Mouse (Mus musculus) CH12.LX (cell line): Measurements from ENCODE around the gene Gm20683.

Experiments
- BHLHE40 ChIP-seq: IDR thresholded peaks from 2 replicates; pipeline ENCODE4 v1.6.1; 2011; ENCODE audit warnings: mild to moderate bottlenecking, low read depth, low read length, improper control_type of control experiment
- CTCF ChIP-seq, 2 experiments: IDR thresholded peaks in 1 of 2; conservative IDR thresholded peaks in 1 of 2; 2 replicates each; pipeline ENCODE4 v1.5.1; 2011 to 2012; ENCODE audit warnings: low read depth in 2 of 2, low read length in 2 of 2, improper control_type of control experiment in 1 of 2, inconsistent platforms in 1 of 2, mild to moderate bottlenecking in 1 of 2, moderate library complexity in 1 of 2
- EP300 ChIP-seq: IDR thresholded peaks from 2 replicates; pipeline ENCODE4 v1.6.1; 2011; ENCODE audit warnings: low read length, improper control_type of control experiment
- HCFC1 ChIP-seq: IDR thresholded peaks from 2 replicates; pipeline ENCODE4 v1.6.1; 2012; ENCODE audit warnings: low read depth, mild to moderate bottlenecking, inconsistent platforms, low read length, improper control_type of control experiment
- MEF2A ChIP-seq: IDR thresholded peaks from 2 replicates; pipeline ENCODE4 v1.6.1; 2014; ENCODE audit warnings: low read depth, mild to moderate bottlenecking, inconsistent platforms, low read length, improper control_type of control experiment, borderline replicate concordance
- POLR2A ChIP-seq: IDR thresholded peaks from 2 replicates; pipeline ENCODE4 v1.6.1; 2011; ENCODE audit warnings: low read depth, mild to moderate bottlenecking, improper control_type of control experiment, low read length
- TBP ChIP-seq: conservative IDR thresholded peaks from 2 replicates; pipeline ENCODE4 v1.6.1; 2011; ENCODE audit warnings: low read depth, low read length, improper control_type of control experiment
- USF2 ChIP-seq: conservative IDR thresholded peaks from 2 replicates; pipeline ENCODE4 v1.6.1; 2011; ENCODE audit warnings: low read depth, low read length, improper control_type of control experiment

GRCm38 (mm10) chr17:25794998-25795397, 46.6 kb downstream of the Gm20683 start:
- TF ChIP-seq EP300, result no peak
- no peak for TF ChIP-seq POLR2A
- TF ChIP-seq CTCF (conservative IDR thresholded peaks at IDR 0.05 in 1 of 2, IDR thresholded peaks at IDR 0.05 in 1 of 2; ENCODE audit: low read depth in 2 of 2, low read length in 2 of 2), result no peak
- TF ChIP-seq BHLHE40, result no peak
- TF ChIP-seq HCFC1, result no peak
- no peak for TF ChIP-seq TBP
- no peak for TF ChIP-seq USF2
- no peak for TF ChIP-seq MEF2A
